Mouse (Mus musculus) kidney, embryonic 14.5 days (tissue): Measurements from ENCODE around the gene Prpf3. TPM values are rescaled to one million over a fixed set of nuclear protein-coding genes. Genes with fewer than 3 reads are reported as not detected.

ENCODE experiments used
- ATAC-seq: fragments of 200-750 bp; cut with Nextera tagmentation; 2 replicates; pipeline ENCODE4 v1.8.0; 2017; ENCODE audit warnings: moderate number of reproducible peaks, mild to moderate bottlenecking, moderate TSS enrichment, moderate library complexity; ENCODE audit not compliant: low FRiP score, low TSS enrichment
- H3K27ac ChIP-seq: fragments of 300-500 bp; sonication (generic); 2 replicates; pipeline ENCODE4 v1.5.1; 2014; ENCODE audit warnings: low read depth, mild to moderate bottlenecking, low read length, moderate library complexity, mixed read lengths
- H3K27me3 ChIP-seq: fragments of 300-500 bp; sonication (generic); 2 replicates; pipeline ENCODE4 v1.6.1; 2014; ENCODE audit warnings: mild to moderate bottlenecking, low read length; ENCODE audit not compliant: control insufficient read depth, insufficient read depth
- H3K36me3 ChIP-seq: fragments of 300-500 bp; sonication (generic); 2 replicates; pipeline ENCODE4 v1.6.1; 2014; ENCODE audit warnings: low read length, mixed read lengths; ENCODE audit not compliant: control insufficient read depth, insufficient read depth
- H3K4me1 ChIP-seq: fragments of 300-500 bp; sonication (generic); 2 replicates; pipeline ENCODE4 v1.6.1; 2014; ENCODE audit warnings: low read length, mixed read lengths; ENCODE audit not compliant: control insufficient read depth, insufficient read depth
- H3K4me2 ChIP-seq: fragments of 300-500 bp; sonication (generic); replicated peaks from 2 replicates; pipeline ENCODE4 v1.6.1; 2014; ENCODE audit warnings: low read depth, mild to moderate bottlenecking, low read length
- H3K4me3 ChIP-seq: fragments of 300-500 bp; sonication (generic); 2 replicates; pipeline ENCODE4 v1.5.1; 2014; ENCODE audit warnings: mild to moderate bottlenecking, low read length
- H3K9ac ChIP-seq: fragments of 300-500 bp; sonication (generic); 2 replicates; pipeline ENCODE4 v1.6.1; 2014; ENCODE audit warnings: low read depth, mild to moderate bottlenecking, low read length, moderate library complexity
- H3K9me3 ChIP-seq: fragments of 300-500 bp; sonication (generic); 2 replicates; pipeline ENCODE4 v1.6.1; 2016; ENCODE audit warnings: low read length; ENCODE audit not compliant: control insufficient read depth
- WGBS: fragments of 180-500 bp; shearing (Covaris S2); extraction: QIAGEN DNeasy Blood & Tissue Kit; methylation state at CpG from one replicate; pipeline ENCODE4 v1.1.7; 2014; 5-methylcytosine and 5-hydroxymethylcytosine counted together
- polyA plus RNA-seq: library from polyadenylated mRNA; unstranded; fragments of >200 nt; fragmentation: Nextera tagmentation; extraction: Ambion mirVana; gene quantifications from 2 replicates; pipeline ENCODE4 v1.2.1, GENCODE M21; 2014

Gene Prpf3
- polyA plus RNA-seq, 1 experiment from 2014 or later, result 60.8 TPM

- no peaks in the 10 kb centered on the region for H3K9me3 ChIP-seq
- H3K4me2 ChIP-seq, result no peak overlapping the region
- ATAC-seq, result no peak
- peaks cover 4% of the 10 kb centered on the region; the same call in 1 of the 2 replicates for H3K4me1 ChIP-seq
- WGBS, result 71% methylated on average over 5 of the region's 5 CpGs
- H3K36me3 ChIP-seq, result no peaks in the 10 kb centered on the region; the same call in 1 of the 2 replicates
- H3K27ac ChIP-seq, result no peak overlapping the region
- H3K4me3 ChIP-seq, result no peak overlapping the region
- peaks cover 3% of the 10 kb centered on the region; the same call in 1 of the 2 replicates for H3K27me3 ChIP-seq
- no peak overlapping the region for H3K9ac ChIP-seq
These were observed 28.7 kb upstream of the Prpf3 start for GRCm38 (mm10) chr3:95884400-95884799.

GRCm38 (mm10) chr3:95882816-95883425, 27.2 kb upstream of the Prpf3 start:
- no peak overlapping the region for H3K27ac ChIP-seq
- H3K36me3 ChIP-seq, result no peaks in the 10 kb centered on the region; the same call in 1 of the 2 replicates
- no peaks in the 10 kb centered on the region for H3K9me3 ChIP-seq
- H3K27me3 ChIP-seq, result peaks cover 3% of the 10 kb centered on the region; the same call in 1 of the 2 replicates
- peaks cover 4% of the 10 kb centered on the region; the same call in 1 of the 2 replicates for H3K4me1 ChIP-seq
- WGBS, result 3% methylated on average over 24 of the region's 24 CpGs
- peak overlapping the region; percentile 98 for H3K4me2 ChIP-seq
- peak overlapping the region; percentile 58 for H3K9ac ChIP-seq
- peak overlapping the region; percentile 50 for H3K4me3 ChIP-seq
- no peak for ATAC-seq

GRCm38 (mm10) chr3:95881979-95882815, 26.5 kb upstream of the Prpf3 start, which contains the start of gene Ciart:
Ciart (minus strand) TSS chr3:95882251.
- under 1% methylated on average over 64 of the region's 66 CpGs for WGBS
- Histone ChIP-seq H3K4me1 (peaks cover 4% of the 10 kb centered on the region; the same call in 1 of the 2 replicates), H3K27ac (no peak within 1 kb of the TSS), H3K36me3 (no peaks in the 10 kb centered on the region; the same call in 1 of the 2 replicates), H3K9ac (peak within 1 kb of the TSS; percentile 58), H3K4me3 (peak within 1 kb of the TSS; percentile 50), H3K4me2 (peak within 1 kb of the TSS; percentile 98), H3K27me3 (peaks cover 3% of the 10 kb centered on the region; the same call in 1 of the 2 replicates), H3K9me3 (no peaks in the 10 kb centered on the region)
- peak; percentile 99 for ATAC-seq

GRCm38 (mm10) chr3:95879063-95879462, 23.4 kb upstream of the Prpf3 start:
- no peak overlapping the region for H3K9ac ChIP-seq
- WGBS, result 91% methylated on average over 4 of the region's 4 CpGs

GRCm38 (mm10) chr3:95872048-95872447, 16.4 kb upstream of the Prpf3 start:
- H3K4me1 ChIP-seq, result peaks cover 10% of the 10 kb centered on the region; the same call in 1 of the 2 replicates
- 74% methylated on average over 7 of the region's 7 CpGs for WGBS
- peak overlapping the region; percentile 68 for H3K4me2 ChIP-seq
- H3K27me3 ChIP-seq, result no peaks in the 10 kb centered on the region
- no peaks in the 10 kb centered on the region for H3K9me3 ChIP-seq
- H3K4me3 ChIP-seq, result peak overlapping the region; percentile 79
- H3K27ac ChIP-seq, result no peak overlapping the region; the same call in 1 of the 2 replicates
- peaks cover 19% of the 10 kb centered on the region for H3K36me3 ChIP-seq
- H3K9ac ChIP-seq, result peak overlapping the region; percentile 83
- ATAC-seq, result no peak

More at GRCm38 (mm10) chr3:95879063-95879462, 23.4 kb upstream of the Prpf3 start:
- peaks cover 3% of the 10 kb centered on the region; the same call in 1 of the 2 replicates for H3K27me3 ChIP-seq
- peaks cover 4% of the 10 kb centered on the region; the same call in 1 of the 2 replicates for H3K4me1 ChIP-seq
- no peaks in the 10 kb centered on the region for H3K36me3 ChIP-seq
- no peak for ATAC-seq
- no peak overlapping the region for H3K4me2 ChIP-seq
- H3K4me3 ChIP-seq, result no peak overlapping the region
- no peak overlapping the region for H3K27ac ChIP-seq
- no peaks in the 10 kb centered on the region for H3K9me3 ChIP-seq

- ATAC-seq, result peak; percentile 94
- Histone ChIP-seq H3K27me3 (no peaks in the 10 kb centered on the region), H3K36me3 (peaks cover 23% of the 10 kb centered on the region), H3K4me2 (peak within 1 kb of the TSS; percentile 68), H3K27ac (peak within 1 kb of the TSS; percentile 77), H3K9me3 (no peaks in the 10 kb centered on the region), H3K9ac (peak within 1 kb of the TSS; percentile 83), H3K4me1 (peaks cover 10% of the 10 kb centered on the region; the same call in 1 of the 2 replicates), H3K4me3 (peak within 1 kb of the TSS; percentile 79)
- under 1% methylated on average over 33 of the region's 33 CpGs for WGBS
These were observed 15.7 kb upstream of the Prpf3 start, which contains the start of gene Mrps21 for GRCm38 (mm10) chr3:95871392-95871867. Mrps21 (minus strand) TSS chr3:95871519.

GRCm38 (mm10) chr3:95870976-95871375, 15.3 kb upstream of the Prpf3 start:
- peak; percentile 21 for ATAC-seq
- no peaks in the 10 kb centered on the region for H3K27me3 ChIP-seq
- WGBS, result 6% methylated on average over 15 of the region's 15 CpGs

GRCm38 (mm10) chr3:95867408-95867807, 11.7 kb upstream of the Prpf3 start:
- Histone ChIP-seq H3K4me2 (no peak overlapping the region), H3K4me1 (peaks cover 8% of the 10 kb centered on the region; the same call in 1 of the 2 replicates), H3K4me3 (no peak overlapping the region), H3K9ac (no peak overlapping the region), H3K27ac (no peak overlapping the region), H3K9me3 (no peaks in the 10 kb centered on the region), H3K36me3 (peaks cover 51% of the 10 kb centered on the region), H3K27me3 (no peaks in the 10 kb centered on the region)
- 90% methylated on average over 2 of the region's 2 CpGs for whole genome bisulfite sequencing
- no peak for ATAC-seq

More at GRCm38 (mm10) chr3:95870976-95871375, 15.3 kb upstream of the Prpf3 start:
- Histone ChIP-seq H3K9ac (peak overlapping the region; percentile 83), H3K9me3 (no peaks in the 10 kb centered on the region), H3K4me3 (peak overlapping the region; percentile 79), H3K4me1 (peaks cover 10% of the 10 kb centered on the region; the same call in 1 of the 2 replicates), H3K4me2 (peak overlapping the region; percentile 68), H3K27ac (peak overlapping the region; percentile 77), H3K36me3 (peaks cover 27% of the 10 kb centered on the region)
